Mouse (Mus musculus) MEL (cell line): ENCODE measurements around the gene Ntf5.
"Not testable (repeated sequence)": the region's sequence is repeated elsewhere in the genome, so short reads cannot be mapped to it uniquely, and the experiment has no call there.

ENCODE experiments used
- EP300 ChIP-seq, 2 experiments: IDR thresholded peaks; 2 replicates each; pipeline ENCODE4 v1.6.1; 2011; ENCODE audit warnings: improper control_type of control experiment in 2 of 2, low read length in 2 of 2, low read depth in 1 of 2, mild to moderate bottlenecking in 1 of 2
- JUND ChIP-seq: IDR thresholded peaks from 2 replicates; pipeline ENCODE4 v1.6.1; 2011; ENCODE audit warnings: low read depth, mild to moderate bottlenecking, improper control_type of control experiment, low read length
- TCF12 ChIP-seq: IDR thresholded peaks from 2 replicates; pipeline ENCODE4 v1.6.1; 2014; ENCODE audit warnings: low read depth, mild to moderate bottlenecking, inconsistent platforms, low read length, improper control_type of control experiment, moderate library complexity

GRCm38 (mm10) chr7:45396337-45396775 lies 17.1 kb upstream of the Ntf5 start:
- TF ChIP-seq TCF12; JUND; EP300 (IDR thresholded peaks at IDR 0.05; ENCODE audit: low read depth in 1 of 2, low read length in 2 of 2): not testable (repeated sequence)
